Mouse (Mus musculus) frontal cortex, postnatal 14 days (tissue): ENCODE results near the gene Tha1.
A peak's percentile ranks its signal among the peaks of the same experiment; 100 is the strongest.

ENCODE experiments used
- DNase-seq, 2 experiments: peaks; one replicate each; pipeline ENCODE4 v3.0.0; 2022; ENCODE audit warnings: low spot score in 2 of 2

Tha1 gene

DNA sequence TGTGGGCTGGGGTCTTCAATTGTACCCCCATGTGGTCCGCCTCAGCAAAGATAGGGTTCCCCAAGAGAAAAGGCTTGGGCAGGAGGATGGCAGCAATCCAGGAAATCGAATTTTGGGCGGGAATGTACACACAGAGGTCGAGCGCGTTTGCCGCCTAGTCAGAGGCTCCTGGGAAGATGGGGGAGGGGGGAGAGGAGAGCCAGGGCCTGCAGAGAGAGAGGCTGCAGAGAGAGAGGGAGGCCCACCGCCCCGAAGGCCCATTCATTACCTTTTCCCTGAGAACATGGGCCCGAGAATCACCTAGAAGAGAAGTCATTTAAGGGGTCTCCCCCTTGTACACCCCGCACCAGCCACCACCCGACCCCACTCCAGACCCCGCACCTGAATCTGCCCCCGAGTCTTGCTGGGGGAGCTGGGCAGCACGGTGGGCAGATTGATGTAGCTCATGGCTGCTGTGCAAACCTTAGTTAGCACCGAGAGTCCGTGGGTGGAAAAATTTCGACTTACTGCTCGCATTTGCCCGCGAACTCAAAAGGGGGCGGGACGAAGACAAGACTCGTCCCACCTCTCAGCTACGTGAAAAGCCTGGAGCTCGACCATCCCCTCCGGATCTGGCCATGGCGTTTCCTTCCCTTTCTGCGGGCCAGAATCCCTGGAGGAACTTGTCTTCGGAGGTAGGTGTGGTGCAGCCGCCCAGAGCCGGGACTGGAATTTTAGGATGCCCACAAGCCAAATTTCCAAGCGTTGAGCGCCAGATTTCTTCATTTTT is 47.8 kb downstream of the Tha1 start, which contains the start of the genes Afmid and Tk1:
Gene Afmid, plus strand, starts transcription at position 592 of the 769 bp plus-strand sequence.
Gene Tk1, minus strand, starts transcription at position 760 of the 769 bp plus-strand sequence.
- DNase-seq: no peak

DNA sequence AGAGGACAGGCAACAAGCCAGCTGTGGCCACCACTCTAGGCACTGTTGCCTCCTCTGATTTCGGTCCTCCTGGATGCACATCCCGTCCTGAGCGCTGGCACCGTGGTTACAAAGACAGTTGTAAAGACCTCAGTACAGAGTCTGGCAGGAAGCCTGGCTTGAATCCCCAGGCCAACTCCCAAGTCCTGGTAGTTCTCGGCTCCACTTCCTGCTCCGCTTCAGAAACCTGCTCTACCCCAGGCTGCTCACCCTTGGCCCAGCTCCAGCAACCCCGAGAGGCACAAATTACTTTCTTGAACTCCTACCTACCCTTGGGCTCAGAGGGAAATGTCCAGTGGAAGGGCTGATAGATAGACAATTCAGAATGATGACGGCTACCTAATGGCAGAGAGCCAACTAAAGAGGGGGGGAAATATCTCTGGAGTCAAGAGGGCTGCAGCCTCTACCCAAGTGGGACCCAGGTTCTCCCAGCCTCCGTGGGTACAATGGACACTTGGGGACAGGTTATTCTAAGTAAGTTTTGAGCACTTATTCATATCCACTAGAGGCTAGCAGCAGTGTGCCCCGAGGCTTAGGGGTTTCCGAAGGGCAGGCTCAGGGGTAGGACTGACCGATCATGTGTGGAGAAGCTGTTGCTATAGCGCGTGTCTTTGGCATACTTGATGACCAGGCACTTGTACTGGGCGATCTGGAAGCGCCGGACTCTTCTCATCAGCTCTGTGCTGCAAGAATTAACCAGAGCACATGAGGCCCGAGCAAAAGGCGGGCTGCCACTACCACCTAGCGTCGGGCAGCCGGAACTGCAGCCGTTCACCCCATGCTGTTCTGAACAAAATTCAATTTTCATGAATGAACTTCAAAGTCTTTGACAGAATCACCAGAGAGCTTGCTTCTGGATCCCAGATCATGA is 49.0 kb downstream of the Tha1 start:
- DNase-seq: peak; percentile 62 to 81

DNA sequence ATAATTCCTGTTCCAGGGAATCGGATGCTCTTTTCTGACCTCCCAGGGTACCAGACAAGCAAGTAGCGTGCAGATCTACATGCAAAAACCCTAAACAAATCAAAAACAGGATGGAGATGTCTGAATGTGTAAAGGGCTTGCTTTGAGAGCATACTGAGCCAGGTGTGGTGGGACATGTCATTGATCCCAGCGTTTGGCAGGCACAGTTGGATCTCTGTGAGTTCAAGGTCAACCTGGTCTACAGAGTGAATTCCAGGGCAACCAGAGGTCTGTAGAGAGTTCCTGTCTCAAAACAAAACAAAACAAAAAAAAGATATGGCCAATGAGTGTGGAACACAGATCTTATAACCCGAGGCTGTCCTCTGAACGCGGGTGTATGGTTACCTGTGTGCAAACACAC is 49.9 kb downstream of the Tha1 start:
- DNase-seq: no peak

DNA sequence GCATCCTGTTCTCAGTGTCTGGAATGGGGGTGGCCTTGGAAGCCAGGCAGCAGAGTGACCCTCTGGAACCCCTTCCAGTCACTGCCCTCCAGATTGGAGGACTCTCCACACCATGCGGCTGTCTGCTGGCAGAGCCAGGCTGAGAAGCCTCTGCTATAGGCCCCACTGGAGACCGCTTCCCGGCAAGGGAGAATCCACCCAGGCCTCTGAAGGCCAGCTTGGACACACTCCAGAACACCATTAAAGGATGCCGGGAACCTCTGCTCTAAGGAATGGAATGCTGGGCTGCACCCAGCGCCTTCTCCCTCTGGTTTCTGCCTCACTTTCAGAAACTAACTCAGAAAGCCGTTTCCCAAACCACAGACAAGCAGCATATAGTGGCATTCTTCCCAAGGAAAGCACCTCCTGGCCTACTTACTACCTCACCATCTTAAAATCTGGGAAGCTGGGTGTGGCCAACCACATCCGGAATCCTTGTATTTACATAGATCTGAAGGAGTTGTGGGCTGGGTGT is 50.5 kb downstream of the Tha1 start:
- DNase-seq: no peak

DNA sequence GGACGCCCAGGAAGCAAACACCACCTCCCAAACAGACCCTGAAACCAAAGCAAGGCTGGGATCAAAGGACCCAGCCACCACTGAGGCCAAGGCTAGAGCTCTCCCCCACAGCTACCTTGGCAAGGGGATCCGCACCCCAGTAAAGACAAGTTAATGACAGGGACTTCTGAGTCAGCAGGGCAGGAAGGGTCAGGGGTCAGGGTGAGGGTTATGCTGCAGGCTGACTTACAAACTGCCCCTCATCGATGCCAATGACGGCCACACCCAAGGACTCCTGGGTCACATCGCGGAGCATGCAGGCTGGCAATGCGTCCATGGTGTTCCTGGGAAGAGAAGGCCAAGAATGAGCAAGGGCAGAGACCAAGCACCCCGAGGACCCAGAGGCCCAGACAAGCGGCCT is 51.4 kb downstream of the Tha1 start:
- DNase-seq: no peak

DNA sequence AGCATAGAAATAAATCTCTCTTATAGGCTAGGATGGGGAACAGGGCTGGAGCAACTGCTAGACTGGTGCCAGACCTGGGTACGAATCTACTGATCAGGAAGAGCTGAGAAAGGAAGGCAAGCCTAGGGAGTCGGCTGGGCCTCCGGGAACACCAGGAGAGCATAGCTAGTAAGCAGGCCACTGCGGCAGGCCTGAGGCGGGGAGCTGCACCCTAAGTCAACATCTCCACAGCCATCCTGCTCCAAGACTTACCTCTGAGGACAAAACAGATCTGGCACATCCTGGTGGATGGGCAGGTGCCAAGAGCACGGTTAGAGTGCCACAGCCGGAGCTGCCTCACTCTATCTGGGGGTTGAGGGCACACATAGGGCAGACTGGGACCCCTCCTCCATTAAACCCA is 53.1 kb downstream of the Tha1 start:
- no peak for DNase-seq

DNA sequence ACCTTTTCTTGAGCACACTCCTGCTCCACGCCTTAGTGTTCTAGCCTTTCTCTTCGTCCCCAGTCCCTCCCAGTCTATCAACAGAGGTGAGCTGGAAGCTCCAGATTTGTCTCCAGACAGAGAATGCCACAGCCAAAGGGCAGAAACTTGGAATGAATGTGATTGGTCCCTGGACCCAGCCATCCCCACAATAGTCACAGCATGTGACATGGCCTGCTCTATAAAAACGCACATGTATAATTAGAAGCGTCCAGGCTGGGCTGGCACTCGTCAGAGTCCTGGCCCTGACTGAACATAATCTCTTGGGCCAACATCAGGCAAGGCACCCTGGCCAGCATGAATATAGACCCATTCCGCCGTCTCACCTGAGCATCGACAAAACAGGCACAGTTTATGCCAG is 54.2 kb downstream of the Tha1 start:
- DNase-seq: no peak
